Mouse (Mus musculus) heart, adult 2 months (tissue): ENCODE measurements around the gene Rnf157.

Source experiments
- EP300 ChIP-seq: fragments of 200-500 bp; IDR thresholded peaks from 2 replicates; pipeline ENCODE4 v1.6.1; 2011; ENCODE audit warnings: low read depth, low read length, control low read depth; ENCODE audit not compliant: insufficient read depth
- POLR2A ChIP-seq: fragments of 200-500 bp; IDR thresholded peaks from 2 replicates; pipeline ENCODE4 v1.6.1; 2011; ENCODE audit warnings: mild to moderate bottlenecking, low read depth, low read length, control low read depth; ENCODE audit not compliant: insufficient read depth

GRCm38 (mm10) chr11:116293538-116294137 is 119.2 kb downstream of the Rnf157 start:
- TF ChIP-seq EP300 (no peak), POLR2A (no peak)
